Mouse (Mus musculus) gastrocnemius, postnatal 36 days (tissue): ENCODE measurements around the gene Sinhcaf. TPM values are rescaled to one million over a fixed set of nuclear protein-coding genes. Genes with fewer than 3 reads are reported as not detected.
"Not testable (repeated sequence)": the region's sequence is repeated elsewhere in the genome, so short reads cannot be mapped to it uniquely, and the experiment has no call there.

ENCODE experiments used
- DNase-seq, 2 experiments: peaks; one replicate each; pipeline ENCODE4 v3.0.0; 2022
- intact Hi-C: fragments of 180-260 bp; cut with DNase I; formaldehyde crosslinking; loops from one replicate; pipeline ENCODE4 v1.15.1; 2025
- total RNA-seq, 2 experiments: library from RNA; stranded (reverse); gene quantifications; 2 replicates each; pipeline ENCODE4 v1.2.3; 2021

The Sinhcaf gene
- total RNA-seq, 2 experiments from 2014 or later = 0.54 to 1.3 TPM

DNA sequence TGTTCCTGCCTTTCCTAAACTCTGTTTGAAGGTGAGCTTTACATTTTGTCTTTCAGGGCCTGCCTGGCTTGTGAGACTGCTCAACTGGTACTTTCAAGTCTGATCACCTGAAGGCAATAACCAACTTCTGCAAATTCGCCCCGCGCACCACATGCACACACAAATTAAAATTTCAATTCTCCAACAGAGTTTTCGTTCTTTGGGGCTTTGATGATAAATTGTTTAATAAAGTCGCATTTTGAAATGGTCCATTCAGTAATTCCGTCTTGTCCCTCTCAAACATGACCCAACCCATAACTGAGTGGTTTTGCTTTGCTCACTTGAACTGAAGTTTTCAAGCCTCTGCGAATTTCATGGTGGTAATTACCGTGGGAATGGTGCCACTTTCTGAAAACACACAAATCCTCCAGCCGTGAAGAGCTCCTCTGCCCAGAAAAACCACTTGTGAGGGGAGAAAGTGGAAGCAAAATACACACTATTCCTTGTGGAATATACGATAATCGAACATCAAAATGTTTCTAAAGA lies 676 bp upstream of the Sinhcaf start:
- no peak for DNase-seq
- intact Hi-C loops = loop anchor here (2.0 to 10.0 kb wide), 2 partner anchors 154 to 358 kb away; partner anchors contain the start of genes Dennd5b and Resf1

DNA sequence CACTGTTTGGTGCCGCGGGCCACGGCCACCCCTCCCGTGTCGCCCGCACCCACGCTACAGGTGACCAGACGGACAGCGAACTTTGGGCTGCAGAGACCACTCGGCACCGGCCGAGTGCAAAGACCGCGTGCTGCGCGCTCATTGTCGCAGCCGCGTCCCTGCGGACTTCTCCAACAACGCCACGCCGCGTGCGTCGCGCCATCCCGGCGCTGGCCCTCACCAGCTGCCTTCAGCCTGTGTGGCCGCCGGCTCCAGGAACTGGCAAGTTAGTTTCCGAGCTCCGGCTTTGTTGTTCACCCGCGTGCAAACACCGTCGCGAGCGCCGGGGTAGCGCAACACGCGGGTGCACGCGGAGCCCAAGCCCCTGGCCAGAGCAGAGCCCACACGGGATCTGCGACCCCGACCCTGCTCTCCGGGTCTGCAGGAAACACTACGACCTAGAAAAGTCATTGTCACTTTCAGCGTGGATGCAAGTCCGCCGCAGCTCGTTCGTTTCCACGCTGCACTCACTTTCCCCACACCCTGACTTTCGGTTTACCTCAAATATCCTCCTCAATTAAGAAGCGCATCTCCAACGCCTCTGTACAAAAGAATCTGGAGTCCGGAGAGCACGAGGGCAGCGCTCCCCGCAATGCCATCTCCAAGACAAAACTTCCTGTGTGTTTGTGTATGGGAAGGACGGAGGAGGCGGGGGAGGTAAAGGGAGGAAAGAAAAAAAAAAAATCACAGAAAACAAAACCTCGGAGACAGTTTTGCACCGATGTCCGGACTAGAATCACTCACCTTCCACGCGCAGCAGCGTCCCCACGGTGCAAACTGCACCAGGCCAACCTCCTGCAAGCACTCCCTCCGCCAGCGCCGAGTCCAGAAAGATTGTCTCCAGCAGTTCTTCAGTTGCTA lies 508 bp downstream of the Sinhcaf start:
- intact Hi-C loops = loop anchor here (2.0 to 10.0 kb wide), 2 partner anchors 155 to 359 kb away; partner anchors contain the start of genes Dennd5b and Resf1

DNA sequence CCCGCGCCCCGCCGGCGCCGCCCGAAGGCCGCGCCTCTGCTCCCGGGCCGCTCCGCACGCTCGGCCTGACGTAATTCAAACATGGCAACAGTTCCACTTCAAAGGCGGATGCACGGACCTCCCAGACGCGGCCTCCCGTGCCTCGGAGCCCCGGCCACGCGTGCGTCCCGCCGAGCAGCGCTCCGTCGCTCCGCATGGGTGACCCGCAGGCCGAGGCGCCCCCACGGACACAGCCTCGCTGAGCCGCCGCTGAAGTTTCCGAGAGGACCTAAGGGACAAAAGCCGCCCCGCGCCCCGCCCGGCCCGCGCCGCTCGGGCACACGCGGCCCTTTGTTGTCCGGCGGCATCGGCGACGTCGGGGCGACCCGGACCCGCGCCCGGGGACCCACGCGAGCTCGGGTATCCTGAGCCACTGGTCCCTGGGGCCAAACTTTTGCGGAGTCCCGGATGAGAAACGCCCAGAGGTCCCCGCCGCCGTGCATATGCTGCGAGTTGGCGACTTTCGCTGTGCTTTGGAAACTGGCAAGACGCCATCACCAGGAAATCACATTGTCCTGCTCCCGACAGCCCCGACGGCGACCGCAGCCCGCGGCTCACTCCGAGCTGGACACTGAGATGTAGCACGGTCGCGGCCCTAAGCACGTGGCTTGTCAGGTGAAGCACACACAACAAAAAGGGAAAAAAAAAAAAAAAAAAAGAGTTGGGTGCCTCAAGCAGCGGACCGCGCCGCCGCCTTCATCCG lies 1.3 kb downstream of the Sinhcaf start:
- DNase-seq = peak; percentile 21 to 54
- intact Hi-C loops = loop anchor here (10.0 kb wide), 1 partner anchor 360 kb away; the partner anchor contains the start of gene Resf1

More for the DNA sequence above, 508 bp downstream of the Sinhcaf start:
- DNase-seq = peak; percentile 9 to 22

DNA sequence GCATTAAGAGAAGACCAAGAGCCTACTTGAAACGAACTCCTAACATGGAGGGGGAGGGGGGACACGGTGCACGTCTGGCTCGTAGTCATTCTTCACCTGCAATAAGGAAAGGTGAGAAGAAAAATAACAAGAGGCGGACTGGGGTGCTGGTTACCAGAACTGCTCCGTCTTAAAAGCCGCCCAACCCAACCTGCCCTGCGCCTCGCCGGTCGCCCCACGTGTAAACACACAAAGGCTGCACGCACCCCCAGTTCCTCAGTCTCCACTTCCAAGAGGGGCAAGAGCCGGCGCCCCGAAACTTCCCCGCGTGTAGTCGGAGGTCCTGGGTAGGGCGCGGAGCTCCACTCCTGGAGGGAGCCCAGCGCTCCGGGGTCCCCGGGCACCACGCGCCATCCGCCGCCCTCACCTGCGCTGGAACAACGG lies 1.9 kb downstream of the Sinhcaf start:
- intact Hi-C loops = loop anchor here (10.0 kb wide), 1 partner anchor 360 kb away; the partner anchor contains the start of gene Resf1
- DNase-seq = no peak

DNA sequence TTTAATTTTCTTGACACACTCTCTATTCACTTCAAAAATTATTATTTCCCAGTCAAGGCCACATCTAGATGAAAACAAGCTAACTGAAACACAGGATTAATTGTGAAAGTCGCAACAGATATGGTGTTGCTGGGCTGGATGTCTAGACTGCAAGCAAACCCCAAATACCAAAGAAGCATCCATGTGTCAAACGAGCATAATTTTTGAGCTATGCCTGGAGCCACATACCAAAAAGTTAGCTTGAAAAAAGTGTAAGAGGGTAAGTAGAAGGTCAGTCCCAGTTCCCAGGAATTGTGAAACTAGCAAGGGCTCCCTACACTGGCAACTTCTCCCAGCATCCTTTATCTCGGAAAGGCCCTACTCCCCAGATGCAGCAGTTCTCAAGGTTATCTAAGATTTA lies 2.6 kb downstream of the Sinhcaf start:
- intact Hi-C loops = loop anchor here (10.0 kb wide), 1 partner anchor 361 kb away; the partner anchor contains the start of gene Resf1

DNA sequence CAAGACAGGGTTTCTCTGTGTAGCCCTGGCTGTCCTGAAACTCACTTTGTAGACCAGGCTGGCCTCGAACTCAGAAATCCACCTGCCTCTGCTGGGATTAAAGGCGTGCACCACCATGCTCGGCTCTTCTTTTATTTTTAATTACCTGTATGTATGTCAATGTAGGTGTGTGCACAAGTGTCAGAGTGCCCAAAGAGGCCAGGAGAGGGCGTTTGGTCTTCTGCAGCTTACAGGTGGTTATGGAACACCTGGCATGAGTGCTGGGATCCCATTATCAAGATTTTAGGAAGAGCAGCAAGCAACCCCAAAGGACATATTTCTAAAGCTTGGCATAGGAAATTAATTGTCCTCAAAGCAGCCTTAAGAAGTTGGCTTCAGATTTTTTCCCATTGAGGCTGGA lies 3.9 kb downstream of the Sinhcaf start:
- no peak for DNase-seq
- intact Hi-C loops = loop anchor here (10.0 kb wide), 1 partner anchor 362 kb away; the partner anchor contains the start of gene Resf1

More for the DNA sequence above, 2.6 kb downstream of the Sinhcaf start:
- no peak for DNase-seq

DNA sequence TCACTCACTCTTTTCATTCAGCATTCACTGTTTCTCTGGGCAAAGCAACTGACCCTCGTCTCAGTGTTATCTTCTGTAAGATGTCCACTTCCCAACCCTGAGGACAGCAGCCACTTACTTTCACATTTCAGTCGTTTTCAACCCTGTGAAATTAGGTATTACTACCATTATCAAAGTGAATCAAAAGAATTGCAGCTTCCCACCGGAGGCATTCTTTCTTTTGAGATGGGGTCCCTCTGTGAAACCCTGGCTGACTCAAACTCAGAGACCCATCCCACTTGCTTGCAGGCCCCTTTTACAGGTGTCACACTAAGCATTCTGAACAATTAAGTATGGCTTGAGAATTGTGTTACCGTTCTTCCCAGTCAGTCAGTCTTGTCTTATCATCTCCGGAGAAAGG lies 4.4 kb downstream of the Sinhcaf start:
- intact Hi-C loops = loop anchor here (10.0 kb wide), 1 partner anchor 363 kb away; the partner anchor contains the start of gene Resf1

DNA sequence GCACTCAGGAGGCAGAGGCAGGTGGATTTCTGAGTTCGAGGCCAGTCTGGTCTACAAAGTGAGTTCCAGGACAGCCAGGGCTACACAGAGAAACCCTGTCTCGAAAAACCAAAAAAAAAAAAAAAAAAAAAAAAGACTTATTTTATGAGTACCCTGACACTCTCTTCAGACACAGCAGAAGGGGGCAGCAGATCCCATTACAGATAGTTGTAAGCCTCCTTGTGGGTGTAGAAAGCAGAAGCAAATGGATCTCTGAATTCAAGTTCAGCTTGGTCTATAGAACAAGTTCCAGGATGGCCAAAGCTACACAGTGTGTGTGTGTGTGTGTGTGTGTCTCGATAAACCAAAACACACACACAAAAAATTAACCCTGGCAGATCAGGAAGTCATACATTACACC lies 5.9 kb downstream of the Sinhcaf start:
- intact Hi-C loops = loop anchor here (10.0 kb wide), 1 partner anchor 364 kb away; the partner anchor contains the start of gene Resf1
- DNase-seq = not testable (repeated sequence)

More for the DNA sequence above, 4.4 kb downstream of the Sinhcaf start:
- DNase-seq = no peak

DNA sequence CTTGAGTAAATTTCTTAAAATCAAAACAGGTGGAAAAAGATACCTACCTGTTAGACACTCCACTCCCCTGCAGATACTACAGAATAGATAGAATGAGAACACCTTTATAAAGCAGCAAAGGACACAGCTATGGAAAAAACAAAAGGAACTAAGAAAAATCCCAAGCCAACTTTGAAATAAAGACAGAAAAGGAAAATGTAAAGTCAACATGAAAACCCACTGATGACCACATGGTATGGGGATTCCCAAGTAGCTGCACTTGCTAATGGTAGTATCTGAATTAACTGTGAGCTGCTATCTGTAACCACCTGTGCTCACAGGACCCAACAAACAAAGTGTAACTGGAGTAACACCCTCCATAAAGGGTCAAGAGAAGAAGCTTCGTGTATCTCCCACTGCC lies 8.6 kb downstream of the Sinhcaf start:
- intact Hi-C loops = no loop called here
- no peak for DNase-seq

DNA sequence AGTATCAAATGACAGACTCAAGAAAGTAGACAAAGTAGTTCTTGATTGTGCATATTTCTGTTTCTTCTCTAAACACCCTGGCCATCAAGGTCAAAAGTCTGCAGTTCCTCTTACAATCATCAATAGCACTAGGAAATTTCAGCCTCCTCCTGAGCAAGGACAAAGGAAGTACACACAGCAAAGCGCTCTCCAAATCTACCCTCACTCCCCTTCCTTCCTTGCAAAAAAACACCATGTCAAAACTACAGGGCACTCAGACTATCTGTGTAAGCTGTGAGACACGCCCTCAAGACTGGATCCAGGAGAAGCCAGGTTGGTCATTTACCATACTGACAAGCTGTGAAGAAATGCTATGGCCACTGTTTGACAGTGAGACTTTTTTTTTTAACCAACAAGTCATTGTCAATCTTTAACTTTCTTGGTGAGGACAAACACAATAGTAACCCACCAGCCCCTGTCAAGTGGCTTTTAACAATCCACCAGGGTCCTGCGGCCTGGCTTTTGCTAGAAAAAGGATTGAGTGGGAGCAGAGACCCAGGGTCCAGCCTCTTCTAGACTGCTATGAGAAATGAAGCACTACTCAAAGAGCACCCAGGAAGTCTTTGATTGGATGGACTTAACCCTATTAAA lies 11.2 kb downstream of the Sinhcaf start:
- intact Hi-C loops = no loop called here
- no peak for DNase-seq

DNA sequence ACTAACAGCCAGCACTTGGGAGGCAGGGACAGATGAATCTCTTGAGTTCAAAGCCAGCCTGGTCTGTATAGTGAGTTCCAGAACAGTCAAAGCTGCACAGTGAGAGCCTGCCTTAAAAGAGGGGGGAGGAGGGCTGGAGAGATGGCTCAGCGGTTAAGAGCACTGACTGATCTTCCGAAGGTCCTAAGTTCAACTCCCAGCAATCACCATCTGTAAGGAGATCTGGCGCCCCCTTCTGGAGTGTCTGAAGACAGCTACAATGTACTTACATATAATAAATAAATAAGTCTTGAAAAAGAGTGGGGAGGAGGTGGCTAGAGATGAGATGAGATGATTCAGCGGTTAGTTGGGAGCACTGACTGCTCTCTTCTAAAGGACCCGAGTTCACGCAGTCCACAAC lies 15.0 kb downstream of the Sinhcaf start:
- intact Hi-C loops = no loop called here
- no peak for DNase-seq

DNA sequence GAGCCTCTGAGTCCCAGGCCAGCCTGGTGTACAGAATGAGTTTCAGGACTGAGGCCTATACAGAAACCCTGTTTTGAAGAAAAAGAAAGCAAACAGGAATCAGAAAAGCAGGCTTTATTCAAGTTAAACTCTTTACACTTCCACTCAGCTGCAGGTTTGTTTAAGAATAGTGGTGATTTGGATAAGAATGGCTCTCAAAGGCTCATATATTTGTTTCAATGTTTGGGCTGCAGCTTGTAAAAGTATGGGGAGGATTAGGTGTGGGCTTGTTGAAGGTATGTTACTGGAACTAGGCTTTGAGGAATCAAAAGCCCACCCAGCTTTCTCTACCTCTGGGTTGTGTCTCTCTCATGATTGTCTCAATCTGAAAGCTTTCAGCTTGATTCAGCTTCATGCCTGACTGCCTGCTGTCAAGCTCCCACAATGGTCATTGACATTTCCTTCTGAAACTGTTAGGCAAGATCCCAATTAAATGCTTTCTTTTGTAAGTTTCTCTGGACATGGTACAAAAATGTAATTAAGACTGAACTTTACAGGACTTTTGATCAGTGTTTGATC lies 27.3 kb downstream of the Sinhcaf start:
- intact Hi-C loops = loop anchor here (10.0 kb wide), 2 partner anchors 214 to 674 kb away; no protein-coding TSS in a partner anchor

DNA sequence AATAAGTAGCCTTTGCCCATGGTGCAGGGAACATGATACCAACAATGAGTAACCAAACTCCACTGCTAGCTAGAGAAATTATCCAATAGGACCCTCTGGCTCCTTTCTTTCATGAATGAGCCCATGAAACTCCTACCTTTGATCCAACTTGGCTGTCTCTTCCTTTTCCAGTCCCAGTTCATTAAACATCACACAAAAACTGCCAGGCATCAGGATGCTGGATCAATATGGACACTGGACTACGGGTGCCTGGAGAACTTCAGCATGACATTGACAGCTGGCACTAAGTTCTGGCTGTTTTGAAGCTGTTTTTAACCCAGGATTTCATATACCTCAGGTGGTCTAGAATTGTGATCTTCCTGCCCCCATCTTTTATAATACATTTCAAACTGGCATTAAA lies 28.6 kb downstream of the Sinhcaf start:
- DNase-seq = no peak
- intact Hi-C loops = loop anchor here (10.0 kb wide), 2 partner anchors 213 to 673 kb away; no protein-coding TSS in a partner anchor

More for the DNA sequence above, 27.3 kb downstream of the Sinhcaf start:
- DNase-seq = no peak

DNA sequence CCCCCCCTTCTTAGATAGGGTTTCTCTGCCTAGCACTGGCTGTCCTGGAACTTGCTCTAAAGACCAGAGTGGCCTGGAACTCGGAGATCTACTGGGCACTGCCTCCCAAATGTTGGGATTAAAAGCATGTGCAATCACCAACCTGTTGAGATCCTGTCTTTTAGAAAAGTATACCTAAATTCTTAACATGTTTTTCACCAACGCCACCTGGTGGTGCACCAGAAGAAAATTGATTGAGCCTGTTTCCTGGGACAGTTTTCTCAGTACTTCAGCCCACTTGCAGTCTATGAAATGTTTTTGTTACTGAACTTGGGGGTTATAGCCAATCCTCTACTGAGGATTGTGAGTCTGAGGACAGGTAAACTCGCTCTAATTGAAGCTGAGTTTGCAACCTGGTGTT lies 29.4 kb downstream of the Sinhcaf start:
- no peak for DNase-seq
- intact Hi-C loops = loop anchor here (10.0 kb wide), 2 partner anchors 212 to 672 kb away; no protein-coding TSS in a partner anchor

DNA sequence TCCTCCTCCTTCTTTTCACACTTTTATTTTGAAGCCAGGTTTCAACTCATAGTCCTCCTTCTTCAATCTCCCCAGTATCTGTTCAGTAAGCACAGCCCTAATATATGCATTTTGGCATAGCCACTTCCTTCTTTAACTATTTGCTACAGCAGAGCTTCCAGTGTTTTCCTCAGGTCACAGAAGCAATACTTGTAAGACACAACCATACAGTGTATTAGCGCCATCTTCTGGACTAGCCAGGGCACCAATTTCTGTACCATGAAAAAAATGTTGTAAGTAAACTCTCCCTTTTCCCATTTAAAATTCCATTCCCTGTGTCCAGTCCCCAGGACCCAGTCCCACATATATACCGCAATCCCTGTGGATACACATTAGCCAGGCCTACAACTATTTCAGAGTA lies 32.3 kb downstream of the Sinhcaf start:
- intact Hi-C loops = loop anchor here (5.0 to 10.0 kb wide), 4 partner anchors 117 to 697 kb away; no protein-coding TSS in a partner anchor
- DNase-seq = no peak

DNA sequence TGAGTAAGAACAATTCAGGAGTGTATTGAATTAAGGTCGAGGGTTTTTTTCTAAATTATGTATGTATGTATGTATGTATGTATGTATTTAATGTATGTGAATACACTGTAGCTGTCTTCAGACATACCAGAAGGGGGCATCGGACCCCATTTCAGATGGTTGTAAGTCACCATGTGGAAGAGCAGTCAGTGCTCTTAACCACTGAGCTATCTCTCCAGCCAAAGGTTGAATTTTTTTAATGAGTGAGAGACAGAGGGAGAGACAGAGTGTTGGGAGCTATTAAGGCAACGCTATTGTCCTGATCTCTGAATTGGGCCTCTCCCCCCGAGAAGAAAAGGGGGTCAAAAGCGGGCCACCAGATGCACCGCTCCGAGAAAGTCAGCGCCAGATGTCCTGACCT lies 34.4 kb downstream of the Sinhcaf start:
- intact Hi-C loops = loop anchor here (5.0 to 10.0 kb wide), 4 partner anchors 115 to 695 kb away; no protein-coding TSS in a partner anchor
- not testable (repeated sequence) for DNase-seq

DNA sequence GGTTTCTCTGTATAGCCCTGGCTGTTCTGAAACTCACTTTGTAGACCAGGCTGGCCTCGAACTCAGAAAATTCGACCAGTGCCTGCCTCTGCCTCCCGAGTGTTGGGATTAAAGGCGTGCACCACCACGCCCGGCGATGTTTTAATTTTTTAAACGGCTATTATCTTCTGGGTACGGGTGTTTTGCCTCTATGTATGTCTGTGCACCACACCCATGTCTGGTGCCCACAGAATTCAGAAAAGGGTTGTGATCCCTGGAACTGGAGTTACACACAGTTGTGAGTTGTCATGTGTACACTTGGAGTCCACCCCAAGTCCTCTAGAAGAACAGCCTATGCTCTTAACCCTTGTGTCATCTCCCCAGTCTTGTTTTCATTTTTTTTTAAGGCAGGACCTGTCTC lies 39.3 kb downstream of the Sinhcaf start:
- intact Hi-C loops = no loop called here
- no peak for DNase-seq

DNA sequence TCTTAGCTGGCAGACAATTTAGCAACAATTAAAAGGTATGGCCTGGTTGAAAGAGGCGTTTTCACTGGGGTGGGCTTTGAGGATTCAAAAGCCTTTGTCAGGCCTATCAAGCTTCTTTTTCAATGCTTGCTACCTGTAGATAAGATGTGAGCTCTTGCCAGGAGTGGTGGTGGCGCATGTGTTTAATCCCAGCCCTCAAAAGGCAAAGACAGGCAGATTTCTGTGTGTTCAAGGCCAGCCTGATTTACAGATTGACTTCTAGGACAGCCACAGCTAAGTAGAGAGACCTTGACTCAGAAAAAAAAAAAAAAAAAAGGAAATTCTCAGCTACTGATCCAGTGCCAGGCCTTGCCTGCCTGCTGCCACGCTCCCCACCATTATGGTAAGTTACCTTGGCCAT lies 43.5 kb downstream of the Sinhcaf start:
- intact Hi-C loops = no loop called here
- DNase-seq = no peak

DNA sequence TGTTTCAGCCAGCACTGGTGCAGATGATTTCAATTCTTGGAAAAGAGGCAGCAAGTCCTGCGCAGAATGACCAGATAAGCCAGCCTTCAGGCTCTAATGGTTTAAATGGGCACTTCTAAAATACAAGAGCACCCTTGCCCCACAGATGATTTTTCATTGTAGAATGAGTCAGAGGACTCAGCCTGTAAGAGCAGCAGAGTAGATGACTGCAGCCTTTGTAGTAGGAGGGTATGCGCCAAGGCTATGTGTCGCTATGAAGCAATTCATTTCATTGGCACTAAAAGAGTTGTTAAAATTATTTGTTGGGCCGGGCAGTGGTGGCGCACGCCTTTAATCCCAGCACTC lies 49.8 kb downstream of the Sinhcaf start:
- intact Hi-C loops = no loop called here
- DNase-seq = no peak
